In genomic region chr11:32231125-32231524, GRCm38 (mm10) we compare ENCODE assay signal across 27 mouse cellular contexts. TPM values are rescaled to one million over a fixed set of nuclear protein-coding genes. Genes with fewer than 3 reads are reported as not detected.
DNase-seq lines count a peak whose midpoint lies in the region; TF ChIP-seq lines count a peak whose summit lies in the region.
"Had no signal": no experiment of that assay in that cellular context is flagged by ENCODE, and none has a peak within 500 bp of the region (broad histone marks: within the 10 kb centered on the region; RNA-seq: fewer than 3 reads in every experiment).

No protein-coding gene starts in this region.

- H3K27ac ChIP-seq in layer of hippocampus, adult 2 months: peak overlapping the region; percentile 72
- H3K27ac ChIP-seq: embryonic facial prominence, embryonic 12.5 days; forebrain, embryonic 15.5 days; hindbrain, embryonic 10.5 days; hindbrain, embryonic 15.5 days; limb, embryonic 12.5 days; liver, embryonic 14.5 days; midbrain, embryonic 12.5 days; neural tube, embryonic 12.5 days; stomach, embryonic 15.5 days had no signal

- peak; percentile 9 for DNase-seq in cerebellum, adult 11 months
- no peak for DNase-seq in cerebellum, adult 8-10 months
- no peak for DNase-seq in layer of hippocampus, adult 2 months (ENCODE audit: low spot score in 2 of 2)
- no peak for DNase-seq in layer of hippocampus, adult 9-11 months
- DNase-seq in right cerebral cortex, adult 2 months (ENCODE audit: low spot score in 2 of 2): peak; percentile 63 to 66
- no peak for DNase-seq in right cerebral cortex, postnatal 36 days (ENCODE audit: low spot score in 2 of 2)
- DNase-seq in spleen, postnatal 10 days (ENCODE audit: low spot score in 2 of 2): no peak
- DNase-seq: adrenal gland, adult 8-10 months; embryo, embryonic 11 days; heart, postnatal 14 days; kidney, adult 11 months; kidney, postnatal 14 days; lung, postnatal 36 days had no signal

- TF ChIP-seq CTCF in layer of hippocampus, adult 2 months (conservative IDR thresholded peaks at IDR 0.05): no peak

- H3K4me3 ChIP-seq in layer of hippocampus, adult 2 months: no peak overlapping the region
- H3K4me3 ChIP-seq: embryonic facial prominence, embryonic 12.5 days; forebrain, embryonic 15.5 days; hindbrain, embryonic 10.5 days; hindbrain, embryonic 15.5 days; limb, embryonic 12.5 days; megakaryocyte, embryonic 14.5 days; midbrain, embryonic 12.5 days; myocyte; neural tube, embryonic 12.5 days; stomach, embryonic 15.5 days had no signal

RNA-seq across cellular contexts. Expression of gene Mpg, which starts 4.8 kb away (rescaled TPM):
- total RNA-seq in layer of hippocampus, adult 2 months (2021): 10 to 100 TPM; 15.6 to 20.5 TPM

RNA-seq across cellular contexts. Expression of gene Rhbdf1, which starts 9.0 kb away (rescaled TPM):
- total RNA-seq in layer of hippocampus, adult 2 months (2021): 10 to 100 TPM; 13.4 to 13.8 TPM

RNA-seq across cellular contexts. Expression of gene Snrnp25, which starts 25.9 kb away (rescaled TPM):
- 10 to 100 TPM; 20.6 to 22.4 TPM for total RNA-seq in layer of hippocampus, adult 2 months (2021)

RNA-seq across cellular contexts. Expression of gene Il9r, which starts 31.0 kb away (rescaled TPM):
- total RNA-seq in layer of hippocampus, adult 2 months (2021): not detected
- total RNA-seq: layer of hippocampus, adult 8-10 months; left cerebral cortex, postnatal 25 days; midbrain, postnatal 0 days had no signal

RNA-seq across cellular contexts. Expression of gene Nprl3, which starts 36.4 kb away (rescaled TPM):
- total RNA-seq in layer of hippocampus, adult 2 months (2021): 10 to 100 TPM; 62.0 to 64.1 TPM

Comparison
In these comparisons a context has a peak if more than half of its experiments do, and no peak if none do; other contexts are left out.
1. DNase-seq: peak in cerebellum, adult 11 months (single experiment) and right cerebral cortex, adult 2 months (2 of 2); none in cerebellum, adult 8-10 months (single experiment), layer of hippocampus, adult 2 months (0 of 2), layer of hippocampus, adult 9-11 months (single experiment), right cerebral cortex, postnatal 36 days (0 of 2) and spleen, postnatal 10 days (0 of 2).